Mouse (Mus musculus): Measurements from ENCODE around the gene Olfr1349.

DNA sequence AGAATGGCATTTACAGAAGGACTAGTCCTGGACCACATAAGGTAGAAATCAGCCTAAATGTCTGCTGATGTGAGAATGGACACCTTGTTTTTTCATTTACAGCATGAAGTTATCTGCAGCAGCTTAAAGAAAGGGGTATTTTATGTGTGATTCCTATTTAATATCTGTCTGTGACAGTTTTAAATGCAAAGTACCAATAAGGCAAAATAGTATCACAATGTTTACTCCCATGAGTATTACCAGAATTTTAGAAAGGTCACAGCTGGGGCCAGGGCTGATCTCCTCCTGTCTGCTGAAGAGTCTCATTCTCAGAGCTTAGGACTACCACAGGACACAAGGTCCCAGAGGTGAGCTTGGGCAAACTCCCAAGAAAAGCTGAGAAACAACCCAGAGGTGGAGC, 41.8 kb upstream of the Olfr1349 start, which contains the start of gene Olfr1350:
- TF ChIP-seq CTCF (IDR thresholded peaks at IDR 0.05; ENCODE audit: extremely low read depth, insufficient read length, insufficient replicate concordance, low read depth, low read length) (no peak), POLR2A (IDR thresholded peaks at IDR 0.05; ENCODE audit: low read depth, low read length) (no peak)
